Mouse (Mus musculus): ENCODE measurements around the gene Gm13539. TPM values are rescaled to one million over a fixed set of nuclear protein-coding genes. Genes with fewer than 3 reads are reported as not detected.
"Not testable (repeated sequence)": the region's sequence is repeated elsewhere in the genome, so short reads cannot be mapped to it uniquely, and the experiment has no call there.

The Gm13539 gene
- polyA plus RNA-seq (2015; fragmentation: Nextera tagmentation; extraction: Ambion mirVana): not detected in 2 replicates

GRCm38 (mm10) chr2:25781957-25782356 lies at the start of gene Gm13539:
TSS of gene Gm13539 (plus strand) at chr2:25782257.
- WGBS: 88% methylated on average over 3 of the region's 3 CpGs
- no peak for ATAC-seq (replicated peaks)
- no peaks in the 10 kb centered on the region for H3K4me1 ChIP-seq
- H3K4me2 ChIP-seq: no peak within 1 kb of the TSS
- H3K27me3 ChIP-seq (replicated peaks): no peaks in the 10 kb centered on the region
- H3K36me3 ChIP-seq (replicated peaks): no peaks in the 10 kb centered on the region
- no peaks in the 10 kb centered on the region for H3K9me3 ChIP-seq
- no peak within 1 kb of the TSS for H3K4me3 ChIP-seq
- no peak within 1 kb of the TSS for H3K27ac ChIP-seq
- H3K9ac ChIP-seq: no peak within 1 kb of the TSS

GRCm38 (mm10) chr2:25733199-25733930 lies 48.7 kb upstream of the Gm13539 start:
- Histone ChIP-seq H3K36me3 (replicated peaks) (no peaks in the 10 kb centered on the region), H3K4me2 (no peak overlapping the region), H3K27me3 (replicated peaks) (no peaks in the 10 kb centered on the region), H3K9ac (no peak overlapping the region), H3K4me3 (no peak overlapping the region), H3K9me3 (no peaks in the 10 kb centered on the region), H3K4me1 (no peaks in the 10 kb centered on the region), H3K27ac (no peak overlapping the region)
- ATAC-seq (replicated peaks): no peak
- 63% methylated on average over 2 of the region's 2 CpGs for WGBS

- 93% methylated on average over 3 of the region's 3 CpGs for WGBS
- H3K36me3 ChIP-seq (replicated peaks); H3K27me3 ChIP-seq (replicated peaks); ATAC-seq (replicated peaks); H3K4me2 ChIP-seq; H3K9ac ChIP-seq; H3K4me3 ChIP-seq; H3K27ac ChIP-seq; H3K4me1 ChIP-seq; H3K9me3 ChIP-seq: not testable (repeated sequence)
Observed at GRCm38 (mm10) chr2:25736709-25737108, 45.3 kb upstream of the Gm13539 start, which contains the start of gene Obp2b. TSS of gene Obp2b (plus strand) at chr2:25737009.

- no peak for ATAC-seq (replicated peaks)
Observed at GRCm38 (mm10) chr2:25741671-25742070, 40.4 kb upstream of the Gm13539 start.

GRCm38 (mm10) chr2:25754201-25754600 lies 27.9 kb upstream of the Gm13539 start:
- Histone ChIP-seq H3K4me3 (no peak overlapping the region), H3K9ac (no peak overlapping the region), H3K27me3 (replicated peaks) (no peaks in the 10 kb centered on the region), H3K27ac (no peak overlapping the region), H3K4me1 (no peaks in the 10 kb centered on the region), H3K9me3 (no peaks in the 10 kb centered on the region), H3K36me3 (replicated peaks) (no peaks in the 10 kb centered on the region), H3K4me2 (no peak overlapping the region)
- 88% methylated on average over 1 of the region's 1 CpGs for WGBS
- ATAC-seq (replicated peaks): no peak

More at GRCm38 (mm10) chr2:25741671-25742070, 40.4 kb upstream of the Gm13539 start:
- no peaks in the 10 kb centered on the region for H3K36me3 ChIP-seq (replicated peaks)
- H3K27ac ChIP-seq: no peak overlapping the region
- 76% methylated on average over 1 of the region's 1 CpGs for WGBS
- H3K9me3 ChIP-seq: no peaks in the 10 kb centered on the region
- no peak overlapping the region for H3K4me2 ChIP-seq
- H3K9ac ChIP-seq: no peak overlapping the region
- no peaks in the 10 kb centered on the region for H3K4me1 ChIP-seq
- H3K4me3 ChIP-seq: no peak overlapping the region
- no peaks in the 10 kb centered on the region for H3K27me3 ChIP-seq (replicated peaks)

- H3K27me3 ChIP-seq (replicated peaks): no peaks in the 10 kb centered on the region
- no peak overlapping the region for H3K4me2 ChIP-seq
- no peaks in the 10 kb centered on the region for H3K9me3 ChIP-seq
- no peak for ATAC-seq (replicated peaks)
- no peaks in the 10 kb centered on the region for H3K4me1 ChIP-seq
- no peak overlapping the region for H3K9ac ChIP-seq
- no peak overlapping the region for H3K4me3 ChIP-seq
- 42% methylated on average over 4 of the region's 4 CpGs for WGBS
- no peak overlapping the region for H3K27ac ChIP-seq
- no peaks in the 10 kb centered on the region for H3K36me3 ChIP-seq (replicated peaks)
Observed at GRCm38 (mm10) chr2:25758064-25758625, 23.9 kb upstream of the Gm13539 start.

GRCm38 (mm10) chr2:25765269-25765668 lies 16.8 kb upstream of the Gm13539 start, which contains the start of gene Lcn3:
TSS of gene Lcn3 (plus strand) at chr2:25765569.
- 44% methylated on average over 2 of the region's 2 CpGs for WGBS
- Histone ChIP-seq H3K27ac (no peak within 1 kb of the TSS), H3K27me3 (replicated peaks) (no peaks in the 10 kb centered on the region), H3K9ac (no peak within 1 kb of the TSS), H3K9me3 (no peaks in the 10 kb centered on the region), H3K4me3 (no peak within 1 kb of the TSS), H3K4me1 (no peaks in the 10 kb centered on the region), H3K36me3 (replicated peaks) (no peaks in the 10 kb centered on the region), H3K4me2 (no peak within 1 kb of the TSS)
- no peak for ATAC-seq (replicated peaks)

GRCm38 (mm10) chr2:25767764-25768163 lies 14.3 kb upstream of the Gm13539 start:
- Histone ChIP-seq H3K4me3 (no peak overlapping the region), H3K4me1 (no peaks in the 10 kb centered on the region), H3K9me3 (no peaks in the 10 kb centered on the region), H3K36me3 (replicated peaks) (no peaks in the 10 kb centered on the region), H3K4me2 (no peak overlapping the region), H3K27ac (no peak overlapping the region), H3K27me3 (replicated peaks) (no peaks in the 10 kb centered on the region), H3K9ac (no peak overlapping the region)
- ATAC-seq (replicated peaks): no peak
- WGBS: 89% methylated on average over 4 of the region's 4 CpGs

GRCm38 (mm10) chr2:25773507-25773906 lies 8.6 kb upstream of the Gm13539 start:
- Histone ChIP-seq H3K9me3 (no peaks in the 10 kb centered on the region), H3K36me3 (replicated peaks) (no peaks in the 10 kb centered on the region), H3K4me2 (no peak overlapping the region), H3K27ac (no peak overlapping the region), H3K4me1 (no peaks in the 10 kb centered on the region), H3K9ac (no peak overlapping the region), H3K27me3 (replicated peaks) (no peaks in the 10 kb centered on the region), H3K4me3 (no peak overlapping the region)
- no peak for ATAC-seq (replicated peaks)
- WGBS: 86% methylated on average over 2 of the region's 2 CpGs

GRCm38 (mm10) chr2:25774640-25775039 lies 7.4 kb upstream of the Gm13539 start:
- no peak for ATAC-seq (replicated peaks)
- Histone ChIP-seq H3K9me3 (no peaks in the 10 kb centered on the region), H3K27me3 (replicated peaks) (no peaks in the 10 kb centered on the region), H3K27ac (no peak overlapping the region), H3K4me1 (no peaks in the 10 kb centered on the region), H3K4me2 (no peak overlapping the region), H3K4me3 (no peak overlapping the region), H3K9ac (no peak overlapping the region), H3K36me3 (replicated peaks) (no peaks in the 10 kb centered on the region)
- 85% methylated on average over 2 of the region's 2 CpGs for WGBS

- H3K27ac ChIP-seq: no peak overlapping the region
- no peaks in the 10 kb centered on the region for H3K27me3 ChIP-seq (replicated peaks)
- ATAC-seq (replicated peaks): no peak
- WGBS: 45% methylated on average over 3 of the region's 3 CpGs
- no peak overlapping the region for H3K9ac ChIP-seq
- no peaks in the 10 kb centered on the region for H3K4me1 ChIP-seq
- H3K4me2 ChIP-seq: no peak overlapping the region
- no peaks in the 10 kb centered on the region for H3K36me3 ChIP-seq (replicated peaks)
- no peak overlapping the region for H3K4me3 ChIP-seq
- no peaks in the 10 kb centered on the region for H3K9me3 ChIP-seq
Observed at GRCm38 (mm10) chr2:25775991-25776390, 6.1 kb upstream of the Gm13539 start.

- WGBS: 91% methylated on average over 1 of the region's 1 CpGs
- Histone ChIP-seq H3K4me2 (no peak within 1 kb of the TSS), H3K9me3 (no peaks in the 10 kb centered on the region), H3K4me1 (no peaks in the 10 kb centered on the region), H3K4me3 (no peak within 1 kb of the TSS), H3K9ac (no peak within 1 kb of the TSS), H3K27me3 (replicated peaks) (no peaks in the 10 kb centered on the region), H3K36me3 (replicated peaks) (no peaks in the 10 kb centered on the region), H3K27ac (no peak within 1 kb of the TSS)
- ATAC-seq (replicated peaks): no peak
Observed at GRCm38 (mm10) chr2:25776717-25777116, 5.3 kb upstream of the Gm13539 start, which contains the start of gene Lcn11. TSS of gene Lcn11 (plus strand) at chr2:25777017.

GRCm38 (mm10) chr2:25779076-25779475 lies 3.0 kb upstream of the Gm13539 start:
- no peak overlapping the region for H3K27ac ChIP-seq
- H3K4me3 ChIP-seq: no peak overlapping the region
- no peaks in the 10 kb centered on the region for H3K9me3 ChIP-seq
- no peak overlapping the region for H3K4me2 ChIP-seq
- no peaks in the 10 kb centered on the region for H3K4me1 ChIP-seq
- H3K27me3 ChIP-seq (replicated peaks): no peaks in the 10 kb centered on the region
- no peak overlapping the region for H3K9ac ChIP-seq
- H3K36me3 ChIP-seq (replicated peaks): no peaks in the 10 kb centered on the region
- WGBS: 90% methylated on average over 9 of the region's 9 CpGs
- no peak for ATAC-seq (replicated peaks)

Measured in midbrain, embryonic 15.5 days (tissue).